In the genomic region with DNA sequence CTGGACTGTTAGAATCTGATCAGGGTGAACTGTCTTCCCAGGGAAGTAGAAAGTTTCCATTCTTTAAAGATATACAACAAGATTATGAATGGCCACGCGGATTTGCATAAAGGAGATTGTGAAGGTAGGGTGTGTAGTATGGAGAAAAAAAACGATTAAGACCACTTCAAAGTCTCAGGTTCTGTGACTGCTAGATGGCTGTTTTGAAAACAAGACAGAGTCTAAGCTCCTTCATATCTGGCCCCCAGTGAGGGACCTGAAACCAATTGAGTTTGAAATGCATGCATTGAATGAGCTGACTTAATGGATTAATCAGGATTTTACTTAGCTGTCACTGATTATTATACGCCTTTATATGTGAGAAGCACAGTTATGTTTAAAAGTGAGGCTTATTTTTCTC, we compare ENCODE assay signal across 24 mouse cellular contexts.
DNase-seq lines count a peak whose midpoint lies in the region; ATAC-seq and TF ChIP-seq lines count a peak whose summit lies in the region.
"Had no signal": no experiment of that assay in that cellular context is flagged by ENCODE, and none has a peak within 500 bp of the region (broad histone marks: within the 10 kb centered on the region; RNA-seq: fewer than 3 reads in every experiment).

No protein-coding gene starts in this region.

- no peak overlapping the region for H3K4me3 ChIP-seq in midbrain, embryonic 12.5 days
- no peak overlapping the region for H3K4me3 ChIP-seq in midbrain, postnatal 0 days (ENCODE audit: low read depth, low read length)
- no peak overlapping the region for H3K4me3 ChIP-seq in midbrain, embryonic 13.5 days (replicated peaks)
- H3K4me3 ChIP-seq in midbrain, embryonic 15.5 days: no peak overlapping the region
- no peak overlapping the region for H3K4me3 ChIP-seq in lung, postnatal 0 days (ENCODE audit: low read depth, low read length)
- H3K4me3 ChIP-seq: embryonic facial prominence, embryonic 13.5 days; embryonic facial prominence, embryonic 15.5 days; erythroblast, embryonic 14.5 days; forebrain, embryonic 10.5 days; forebrain, embryonic 12.5 days had no signal

- H3K9me3 ChIP-seq in midbrain, embryonic 12.5 days: no peaks in the 10 kb centered on the region
- no peaks in the 10 kb centered on the region for H3K9me3 ChIP-seq in midbrain, postnatal 0 days (ENCODE audit: low read length)
- no peaks in the 10 kb centered on the region for H3K9me3 ChIP-seq in midbrain, embryonic 13.5 days
- H3K9me3 ChIP-seq in midbrain, embryonic 15.5 days: no peaks in the 10 kb centered on the region
- no peaks in the 10 kb centered on the region for H3K9me3 ChIP-seq in lung, postnatal 0 days (ENCODE audit: low read length)
- H3K9me3 ChIP-seq: embryonic facial prominence, embryonic 13.5 days; embryonic facial prominence, embryonic 15.5 days; forebrain, embryonic 10.5 days; forebrain, embryonic 12.5 days had no signal

- intact Hi-C loops in heart, postnatal 10 days (cut with DNase I): no loop called here

- TF ChIP-seq CTCF in midbrain, postnatal 0 days (IDR thresholded peaks at IDR 0.05): no peak
- TF ChIP-seq CTCF in lung, postnatal 0 days (IDR thresholded peaks at IDR 0.05): no peak

- H3K36me3 ChIP-seq in midbrain, embryonic 12.5 days: no peaks in the 10 kb centered on the region
- no peaks in the 10 kb centered on the region for H3K36me3 ChIP-seq in midbrain, postnatal 0 days (ENCODE audit: insufficient read depth, low read length)
- no peaks in the 10 kb centered on the region for H3K36me3 ChIP-seq in midbrain, embryonic 13.5 days
- no peaks in the 10 kb centered on the region for H3K36me3 ChIP-seq in midbrain, embryonic 15.5 days (replicated peaks)
- H3K36me3 ChIP-seq in lung, postnatal 0 days (ENCODE audit: insufficient read depth, low read length): no peaks in the 10 kb centered on the region
- H3K36me3 ChIP-seq: embryonic facial prominence, embryonic 13.5 days; embryonic facial prominence, embryonic 15.5 days; forebrain, embryonic 10.5 days; forebrain, embryonic 12.5 days had no signal

- no peak overlapping the region for H3K9ac ChIP-seq in midbrain, embryonic 12.5 days (replicated peaks)
- no peak overlapping the region for H3K9ac ChIP-seq in midbrain, postnatal 0 days (replicated peaks; ENCODE audit: low read length, poor library complexity, severe bottlenecking)
- H3K9ac ChIP-seq in midbrain, embryonic 13.5 days (replicated peaks): no peak overlapping the region
- no peak overlapping the region for H3K9ac ChIP-seq in midbrain, embryonic 15.5 days
- H3K9ac ChIP-seq in lung, postnatal 0 days (replicated peaks; ENCODE audit: low read depth): no peak overlapping the region
- H3K9ac ChIP-seq: embryonic facial prominence, embryonic 13.5 days; embryonic facial prominence, embryonic 15.5 days; forebrain, embryonic 12.5 days had no signal

- no peak overlapping the region for H3K4me2 ChIP-seq in midbrain, embryonic 12.5 days (replicated peaks)
- H3K4me2 ChIP-seq in midbrain, postnatal 0 days (ENCODE audit: low read depth, low read length, poor library complexity, severe bottlenecking): no peak overlapping the region
- H3K4me2 ChIP-seq in midbrain, embryonic 13.5 days (replicated peaks): no peak overlapping the region
- H3K4me2 ChIP-seq in midbrain, embryonic 15.5 days: no peak overlapping the region
- H3K4me2 ChIP-seq in lung, postnatal 0 days (replicated peaks; ENCODE audit: low read depth, low read length): no peak overlapping the region
- H3K4me2 ChIP-seq: embryonic facial prominence, embryonic 13.5 days; embryonic facial prominence, embryonic 15.5 days; forebrain, embryonic 12.5 days had no signal

- H3K27me3 ChIP-seq in midbrain, embryonic 12.5 days: no peaks in the 10 kb centered on the region
- no peaks in the 10 kb centered on the region for H3K27me3 ChIP-seq in midbrain, postnatal 0 days (ENCODE audit: insufficient read depth, low read length)
- no peaks in the 10 kb centered on the region for H3K27me3 ChIP-seq in midbrain, embryonic 13.5 days
- H3K27me3 ChIP-seq in midbrain, embryonic 15.5 days (replicated peaks): no peaks in the 10 kb centered on the region
- H3K27me3 ChIP-seq in lung, postnatal 0 days (replicated peaks; ENCODE audit: insufficient read depth, low read length): no peaks in the 10 kb centered on the region
- H3K27me3 ChIP-seq: embryonic facial prominence, embryonic 13.5 days; embryonic facial prominence, embryonic 15.5 days; forebrain, embryonic 12.5 days had no signal

- ATAC-seq in midbrain, embryonic 12.5 days (ENCODE audit: low FRiP score, low read depth): peak; percentile 67
- ATAC-seq in midbrain, postnatal 0 days (ENCODE audit: low FRiP score): no peak
- ATAC-seq in midbrain, embryonic 13.5 days: peak; percentile 69
- peak; percentile 64; the same call in 1 of the 2 replicates for ATAC-seq in midbrain, embryonic 15.5 days (replicated peaks)
- no peak for ATAC-seq in lung, postnatal 0 days
- ATAC-seq: forebrain, embryonic 14.5 days; forebrain, embryonic 16.5 days had no signal

- no peak for TF ChIP-seq EP300 in lung, postnatal 0 days (IDR thresholded peaks at IDR 0.05)

- H3K4me1 ChIP-seq in midbrain, embryonic 12.5 days: peaks cover 31% of the 10 kb centered on the region
- no peaks in the 10 kb centered on the region for H3K4me1 ChIP-seq in midbrain, postnatal 0 days (ENCODE audit: insufficient read depth, low read length)
- peaks cover 59% of the 10 kb centered on the region for H3K4me1 ChIP-seq in midbrain, embryonic 13.5 days (replicated peaks)
- peaks cover 40% of the 10 kb centered on the region for H3K4me1 ChIP-seq in midbrain, embryonic 15.5 days
- H3K4me1 ChIP-seq in lung, postnatal 0 days (ENCODE audit: insufficient read depth, low read depth, low read length): no peaks in the 10 kb centered on the region
- H3K4me1 ChIP-seq: embryonic facial prominence, embryonic 13.5 days; embryonic facial prominence, embryonic 15.5 days had no signal

- no peak for DNase-seq in midbrain, postnatal 0 days (ENCODE audit: low spot score)
- DNase-seq in heart, postnatal 10 days: no peak
- no peak for DNase-seq in lung, postnatal 0 days (ENCODE audit: low spot score)
- no peak for DNase-seq in thymus, postnatal 14 days
- DNase-seq: adrenal gland, adult 8-10 months; adrenal gland, postnatal 14 days; adrenal gland, postnatal 36 days; cerebellum, adult 11 months; cerebellum, adult 18-20 months; cerebellum, adult 8-10 months; cerebellum, adult 9-11 months; cerebellum, postnatal 14 days; cerebellum, postnatal 36 days; embryo, embryonic 11 days had no signal

- 36% methylated on average over 4 of the region's 4 CpGs for WGBS in midbrain, embryonic 12.5 days
- WGBS in midbrain, postnatal 0 days: 28% methylated on average over 4 of the region's 4 CpGs
- WGBS in midbrain, embryonic 13.5 days: 43% methylated on average over 4 of the region's 4 CpGs
- WGBS in midbrain, embryonic 15.5 days: 35% methylated on average over 4 of the region's 4 CpGs
- WGBS in lung, postnatal 0 days: 83% methylated on average over 4 of the region's 4 CpGs

- H3K27ac ChIP-seq in midbrain, embryonic 12.5 days (replicated peaks): peak overlapping the region; percentile 68; the same call in 1 of the 2 replicates
- H3K27ac ChIP-seq in midbrain, postnatal 0 days (ENCODE audit: low read depth, low read length): no peak overlapping the region
- H3K27ac ChIP-seq in midbrain, embryonic 13.5 days: peak overlapping the region; percentile 67
- 0 out of 2 replicates have a peak overlapping the region, but pooled peaks have one; percentile 13 for H3K27ac ChIP-seq in midbrain, embryonic 15.5 days
- H3K27ac ChIP-seq in lung, postnatal 0 days (ENCODE audit: low read length): no peak overlapping the region
- H3K27ac ChIP-seq: embryonic facial prominence, embryonic 13.5 days; embryonic facial prominence, embryonic 15.5 days; forebrain, embryonic 12.5 days had no signal

Comparison
In these comparisons a context has a peak if more than half of its experiments do, and no peak if none do; other contexts are left out.
1. ATAC-seq: peak in midbrain, embryonic 12.5 days (single experiment), midbrain, embryonic 13.5 days (single experiment) and midbrain, embryonic 15.5 days (single experiment); none in midbrain, postnatal 0 days (single experiment) and lung, postnatal 0 days (single experiment).
2. H3K27ac ChIP-seq: peak in midbrain, embryonic 12.5 days (single experiment), midbrain, embryonic 13.5 days (single experiment) and midbrain, embryonic 15.5 days (single experiment); none in midbrain, postnatal 0 days (single experiment) and lung, postnatal 0 days (single experiment).